Mouse (Mus musculus) kidney, postnatal 36 days (tissue): ENCODE measurements around the gene Tmem126b.

Experiments
- DNase-seq, 2 experiments: peaks; one replicate each; pipeline ENCODE4 v3.0.0; 2021 to 2022; ENCODE audit warnings: mixed read lengths in 2 of 2

Gene Tmem126b

GRCm38 (mm10) chr7:90475793-90476312 is at the start of gene Tmem126b:
Tmem126b (minus strand) TSS chr7:90476001.
- DNase-seq, result peak; percentile 99

GRCm38 (mm10) chr7:90512293-90512692 is 36.5 kb upstream of the Tmem126b start:
- DNase-seq, result peak in 1 of 2 experiments; percentile 3

- DNase-seq, result peak in 1 of 2 experiments; percentile 1
Measured at GRCm38 (mm10) chr7:90508124-90508523, 32.3 kb upstream of the Tmem126b start.

- DNase-seq, result peak in 1 of 2 experiments; percentile 33
Measured at GRCm38 (mm10) chr7:90482607-90483006, 6.8 kb upstream of the Tmem126b start.

GRCm38 (mm10) chr7:90476313-90477245 is 778 bp upstream of the Tmem126b start, which contains the start of gene Dlg2:
Dlg2 (plus strand) TSS chr7:90476672.
- peak; percentile 45 to 55 for DNase-seq

GRCm38 (mm10) chr7:90473511-90473910 is 2.3 kb downstream of the Tmem126b start:
- no peak for DNase-seq

GRCm38 (mm10) chr7:90461441-90461840 is 14.4 kb downstream of the Tmem126b start:
- no peak for DNase-seq

GRCm38 (mm10) chr7:90460930-90461329 is 14.9 kb downstream of the Tmem126b start:
- peak; percentile 33 to 68 for DNase-seq

- DNase-seq, result peak in 1 of 2 experiments; percentile 14
Measured at GRCm38 (mm10) chr7:90460330-90460729, 15.5 kb downstream of the Tmem126b start.

GRCm38 (mm10) chr7:90457517-90457916 is 18.3 kb downstream of the Tmem126b start:
- peak; percentile 12 to 32 for DNase-seq

- DNase-seq, result peak; percentile 92 to 94
Measured at GRCm38 (mm10) chr7:90456845-90457468, 18.8 kb downstream of the Tmem126b start, which contains the start of gene Tmem126a. Tmem126a (minus strand) TSS chr7:90457229.

- DNase-seq, result no peak
Measured at GRCm38 (mm10) chr7:90456149-90456844, 19.5 kb downstream of the Tmem126b start.

- peak in 1 of 2 experiments; percentile 33 for DNase-seq
Measured at GRCm38 (mm10) chr7:90444206-90444605, 31.6 kb downstream of the Tmem126b start.

- DNase-seq, result peak; percentile 68 to 82
Measured at GRCm38 (mm10) chr7:90443101-90444091, 32.4 kb downstream of the Tmem126b start.

GRCm38 (mm10) chr7:90442518-90443080 is 33.2 kb downstream of the Tmem126b start, which contains the start of gene Crebzf:
Crebzf (plus strand) TSS chr7:90442729.
- DNase-seq, result peak; percentile 98 to 99

- DNase-seq, result no peak
Measured at GRCm38 (mm10) chr7:90442070-90442469, 33.7 kb downstream of the Tmem126b start.

- DNase-seq, result no peak
Measured at GRCm38 (mm10) chr7:90440044-90440443, 35.8 kb downstream of the Tmem126b start.

- DNase-seq, result no peak
Measured at GRCm38 (mm10) chr7:90432221-90432620, 43.6 kb downstream of the Tmem126b start.

GRCm38 (mm10) chr7:90427006-90427405 is 48.8 kb downstream of the Tmem126b start:
- no peak for DNase-seq
